Mouse (Mus musculus) hindlimb bud, embryonic 11.5 days (tissue): ENCODE data around the gene Steap1.

ENCODE experiments used
- DNase-seq: peaks from one replicate; pipeline ENCODE4 v3.0.0-alpha.2; 2012; ENCODE audit warnings: low read depth, low spot score; ENCODE audit errors: extremely low spot score

Gene Steap1

GRCm38 (mm10) chr5:5688945-5689540 is 60.1 kb downstream of the Steap1 start:
- no peak for DNase-seq

- no peak for DNase-seq
These were observed 60.9 kb downstream of the Steap1 start for GRCm38 (mm10) chr5:5688228-5688627.

- DNase-seq: no peak
These were observed 62.2 kb downstream of the Steap1 start for GRCm38 (mm10) chr5:5686973-5687372.
